Comparison of ENCODE assay signal across 20 mouse cellular contexts in the genomic region with DNA sequence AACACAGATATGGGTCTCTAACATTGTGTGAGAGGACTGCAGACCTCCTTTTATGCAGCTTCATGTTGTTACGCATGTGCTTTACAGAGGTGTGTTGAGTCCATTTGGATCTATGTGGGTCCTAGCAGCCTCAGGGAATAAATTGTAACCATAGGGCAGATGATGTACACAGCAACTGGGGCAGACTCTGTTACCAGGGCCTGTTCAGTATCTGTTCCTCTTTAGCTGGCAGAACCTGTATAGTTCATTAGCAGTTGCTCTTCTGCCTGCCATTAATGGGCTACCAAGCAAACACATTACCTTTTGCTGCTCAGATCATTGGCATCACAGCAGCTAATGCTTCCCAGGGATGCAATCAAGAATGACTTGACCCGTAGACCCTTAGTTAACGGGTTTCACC.
DNase-seq lines count a peak whose midpoint lies in the region; ATAC-seq lines count a peak whose summit lies in the region.
"Had no signal": no experiment of that assay in that cellular context is flagged by ENCODE, and none has a peak within 500 bp of the region (broad histone marks: within the 10 kb centered on the region; RNA-seq: fewer than 3 reads in every experiment).

No protein-coding gene starts in this region.

- H3K36me3 ChIP-seq in macrophage (ENCODE audit: inconsistent target) = no peaks in the 10 kb centered on the region
- H3K36me3 ChIP-seq: embryonic facial prominence, embryonic 13.5 days; forebrain, embryonic 12.5 days; G1E; heart, embryonic 15.5 days; hindbrain, embryonic 10.5 days had no signal

- ATAC-seq in neutrophil, adult 5-6 weeks (ENCODE audit: extremely low read depth, insufficient number of reproducible peaks, low FRiP score, poor library complexity, severe bottlenecking) = peak; percentile 52; the same call in 1 of the 2 replicates
- ATAC-seq: forebrain, embryonic 16.5 days had no signal

- DNase-seq in spleen, postnatal 36 days (ENCODE audit: low spot score in 2 of 2) = peak; percentile 19 to 37
- no peak for DNase-seq in spleen, adult 18-20 months
- no peak for DNase-seq in kidney, adult 9 months
- no peak for DNase-seq in urinary bladder, postnatal 25 days (ENCODE audit: low spot score)
- no peak for DNase-seq in heart, adult 9 months (ENCODE audit: low spot score in 2 of 2)
- DNase-seq: adrenal gland, postnatal 14 days; cerebellum, adult 11-12 months; cerebellum, adult 9-10 months; cerebellum, postnatal 25 days; gastrocnemius, postnatal 36 days; heart, postnatal 14 days had no signal

- peak overlapping the region; percentile 5; the same call in 1 of the 2 replicates for H3K27ac ChIP-seq in macrophage
- H3K27ac ChIP-seq: embryonic facial prominence, embryonic 13.5 days; forebrain, embryonic 12.5 days; heart, embryonic 15.5 days; hindbrain, embryonic 10.5 days; hindbrain, embryonic 14.5 days had no signal

- H3K79me2 ChIP-seq in macrophage (ENCODE audit: inconsistent target) = no peaks in the 10 kb centered on the region

- H3K4me3 ChIP-seq in macrophage (ENCODE audit: inconsistent target) = no peak overlapping the region
- H3K4me3 ChIP-seq: embryonic facial prominence, embryonic 13.5 days; forebrain, embryonic 12.5 days; heart, embryonic 15.5 days; hindbrain, embryonic 10.5 days had no signal

- WGBS in macrophage (ENCODE audit: missing documents) = 90% methylated on average over 3 of the region's 3 CpGs

Comparison
In these comparisons a context has a peak if more than half of its experiments do, and no peak if none do; other contexts are left out.
1. DNase-seq: peak in spleen, postnatal 36 days (2 of 2); none in spleen, adult 18-20 months (0 of 2), kidney, adult 9 months (single experiment), urinary bladder, postnatal 25 days (single experiment) and heart, adult 9 months (0 of 2).